Mouse (Mus musculus) kidney, postnatal 14 days (tissue): Measurements from ENCODE around the gene Upf1.
A peak's percentile ranks its signal among the peaks of the same experiment; 100 is the strongest.

ENCODE experiments used
- DNase-seq: peaks from one replicate; pipeline ENCODE4 v3.0.0; 2022; ENCODE audit warnings: mixed read lengths

The Upf1 gene

DNA sequence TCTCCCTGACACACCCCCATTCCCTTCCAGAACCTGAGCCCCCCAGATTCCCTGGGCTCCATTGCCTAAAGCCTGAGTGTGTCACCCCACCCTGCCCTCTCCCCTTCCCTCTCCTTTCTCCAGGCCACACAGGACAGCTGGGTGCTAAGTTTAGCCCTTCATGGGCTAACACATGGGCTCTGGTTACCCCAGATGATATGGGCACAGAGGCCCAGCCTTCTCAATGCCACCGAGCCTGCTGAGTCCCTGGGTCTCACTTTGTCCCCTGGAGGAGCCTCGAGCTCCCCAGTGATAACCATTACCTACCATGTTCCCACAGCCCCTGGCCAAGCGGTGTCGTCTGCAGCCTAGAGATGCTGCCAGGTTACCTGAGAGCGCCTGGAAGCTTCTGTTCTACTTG, 35.2 kb downstream of the Upf1 start:
- DNase-seq: no peak

DNA sequence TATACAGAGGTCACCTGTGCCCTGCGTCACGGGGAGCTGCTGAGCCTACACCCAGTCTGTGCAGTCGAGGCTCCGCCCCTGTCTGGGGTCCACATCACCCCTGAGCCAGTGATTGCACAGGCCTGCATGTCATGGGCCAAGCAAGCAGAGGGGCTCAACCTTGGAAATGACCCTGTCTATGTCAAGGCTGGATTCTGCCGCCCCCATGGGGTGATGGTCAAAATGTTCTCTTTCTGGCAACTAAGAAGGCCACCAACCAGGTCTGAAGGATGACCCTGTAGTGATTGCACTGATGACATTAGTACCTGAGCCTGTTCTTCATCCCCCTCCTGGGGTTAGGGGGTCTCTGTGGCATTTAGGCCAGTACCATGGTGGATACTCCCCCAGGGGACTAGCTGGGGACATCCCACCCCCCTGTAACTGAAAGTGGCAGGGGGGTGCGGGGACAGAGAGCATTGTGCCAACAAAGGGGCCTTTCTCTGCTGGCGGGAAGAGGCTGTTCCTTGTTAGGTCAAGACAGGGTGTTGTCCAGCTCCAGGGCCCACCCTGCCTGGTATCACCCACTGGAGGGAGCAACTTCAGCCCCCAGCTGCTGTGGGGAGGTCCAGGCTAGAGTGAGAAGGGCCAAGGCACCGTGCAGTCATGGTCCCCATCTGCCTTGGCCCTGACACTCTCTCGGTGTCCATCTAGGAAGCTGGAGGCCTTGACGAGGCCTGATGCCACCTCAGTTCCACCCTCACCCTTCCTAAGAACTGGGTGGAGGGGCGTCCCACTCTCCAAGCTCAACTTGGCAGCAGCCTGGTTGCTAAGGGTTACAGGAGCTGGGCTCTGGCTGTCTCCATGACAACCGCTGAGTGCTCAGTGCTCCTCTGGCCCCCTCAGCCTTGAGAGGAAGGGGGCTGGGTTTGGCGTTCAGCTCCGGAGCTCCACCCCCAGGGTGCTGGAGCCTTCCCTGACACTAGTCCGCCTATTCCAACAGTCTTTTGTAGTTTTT, 36.3 kb downstream of the Upf1 start:
- DNase-seq: peak; percentile 62

DNA sequence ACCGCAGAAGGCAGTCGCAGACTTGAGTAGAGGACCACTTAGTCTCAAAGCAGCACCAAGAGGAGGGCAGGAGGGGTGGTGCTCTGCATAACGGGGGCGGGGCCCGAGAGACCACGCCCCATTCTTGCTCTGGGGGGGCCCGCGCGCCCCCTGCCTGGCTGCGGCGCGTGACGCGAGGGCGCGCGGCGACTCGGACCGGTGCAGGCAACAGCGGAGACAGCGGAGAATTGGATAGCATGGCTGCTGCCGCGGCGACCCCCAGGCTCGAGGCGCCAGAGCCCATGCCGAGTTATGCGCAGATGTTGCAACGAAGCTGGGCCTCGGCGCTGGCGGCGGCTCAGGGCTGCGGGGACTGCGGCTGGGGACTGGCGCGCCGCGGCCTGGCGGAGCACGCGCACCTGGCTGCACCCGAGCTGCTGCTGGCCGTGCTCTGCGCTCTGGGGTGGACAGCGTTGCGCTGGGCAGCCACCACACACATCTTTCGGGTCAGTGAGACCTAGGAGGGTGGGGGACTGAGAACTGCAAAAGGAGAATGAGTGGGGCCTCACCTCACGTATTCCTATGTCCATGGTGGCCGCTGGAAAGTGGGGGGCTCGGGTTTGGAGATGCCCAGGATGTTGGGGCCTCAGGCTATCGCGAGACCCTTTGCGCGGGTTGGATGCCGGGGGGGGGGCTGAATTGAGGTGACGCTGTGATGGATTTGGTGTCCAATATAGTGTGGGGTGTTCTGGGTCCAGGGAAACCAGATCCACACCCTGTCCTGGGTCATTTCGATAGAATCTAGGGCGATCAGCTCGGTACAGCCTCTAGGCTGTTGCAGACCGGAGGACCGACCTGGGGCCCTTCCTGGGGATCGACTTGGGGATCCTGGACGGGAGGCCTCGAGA, 37.2 kb downstream of the Upf1 start, which contains the start of gene Cers1:
Cers1 (plus strand) TSS at position 152 of the 887 bp plus-strand sequence.
- DNase-seq: peak; percentile 75

DNA sequence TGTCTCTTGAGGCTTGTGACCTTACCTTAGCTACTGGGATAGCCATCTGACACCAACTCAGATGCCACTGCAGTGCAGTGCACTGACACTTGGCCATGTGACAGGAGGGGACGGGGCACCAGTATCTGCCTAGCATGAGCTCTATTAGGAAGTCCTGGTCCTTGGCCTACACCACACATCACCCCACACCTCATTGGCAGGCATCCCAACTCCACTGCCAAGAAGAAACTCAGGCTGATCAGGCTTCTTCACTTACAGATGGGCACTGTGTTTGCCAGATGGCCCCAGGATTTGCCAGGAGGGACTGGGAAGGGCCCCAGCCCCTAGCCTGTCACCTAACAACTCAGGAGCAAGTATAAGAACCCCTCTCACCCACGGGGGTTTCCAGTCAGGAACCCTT, 39.7 kb downstream of the Upf1 start:
- DNase-seq: no peak

DNA sequence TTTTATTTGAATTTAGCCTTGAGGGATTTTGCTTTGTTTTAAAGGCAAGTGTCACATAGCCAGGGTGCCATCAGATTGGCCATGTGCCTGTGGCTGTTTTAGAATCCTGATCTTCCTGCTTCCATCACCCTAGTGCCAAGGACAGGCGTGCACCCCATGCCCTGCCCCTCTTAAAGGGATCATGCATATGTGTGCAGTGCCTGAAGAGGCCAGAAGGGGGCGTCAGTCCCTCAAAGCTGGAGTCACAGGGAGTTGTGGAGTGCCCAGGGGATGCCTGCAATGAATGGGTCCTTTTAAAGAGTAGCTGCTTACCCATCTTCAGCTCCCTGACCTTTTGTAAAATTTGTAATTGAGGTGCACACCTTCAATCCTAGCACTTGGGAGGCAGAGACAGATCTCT, 43.8 kb downstream of the Upf1 start:
- no peak for DNase-seq

DNA sequence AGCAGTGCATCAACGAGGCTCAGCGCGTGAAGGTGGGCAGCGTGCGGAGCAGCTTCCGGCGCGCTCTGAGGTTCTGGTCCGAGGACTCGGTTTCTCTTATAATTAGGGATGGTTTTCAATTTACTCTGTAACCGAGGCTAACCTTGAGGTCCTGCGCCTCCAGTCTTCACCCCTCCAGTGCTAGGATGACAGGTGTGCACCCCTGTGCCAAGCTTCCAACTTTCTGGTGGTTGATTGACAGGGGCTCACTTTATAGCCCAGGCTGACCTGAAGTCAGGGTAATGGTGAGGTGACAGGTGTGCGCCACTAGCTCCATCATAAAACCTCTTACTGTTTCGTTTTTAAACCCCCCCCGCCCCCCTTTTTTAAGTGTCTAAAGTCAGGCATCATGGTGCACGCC, 50.2 kb downstream of the Upf1 start:
- no peak for DNase-seq

DNA sequence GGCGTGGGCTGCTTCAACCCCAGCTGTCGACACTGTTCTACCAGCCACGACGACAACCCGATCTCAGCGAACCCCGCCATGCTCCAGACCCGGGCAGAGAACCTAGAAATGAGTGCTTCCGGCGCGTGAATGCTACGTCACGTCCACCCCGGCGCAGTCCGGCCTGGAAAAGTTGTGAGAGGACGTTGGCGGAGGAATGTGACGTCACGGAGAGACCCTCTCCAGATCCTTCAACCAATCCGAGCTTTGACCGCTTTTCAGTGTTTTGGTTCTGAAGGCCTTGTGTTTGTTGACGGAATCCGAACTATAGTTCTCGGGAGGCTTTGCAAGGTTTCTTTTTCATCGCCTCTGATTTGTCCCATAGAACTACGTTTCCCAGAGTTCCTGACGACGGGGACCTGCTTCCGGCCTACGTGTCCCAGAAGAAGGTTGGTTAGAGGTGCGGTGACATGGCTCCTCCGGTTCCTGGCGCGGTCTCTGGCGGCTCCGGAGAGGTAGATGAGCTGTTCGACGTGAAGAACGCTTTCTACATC, 50.7 kb downstream of the Upf1 start, which contains the start of the genes Ddx49 and Cope:
Ddx49 (minus strand) TSS at position 132 of the 533 bp plus-strand sequence.
Cope (plus strand) TSS at position 161 of the 533 bp plus-strand sequence.
- peak; percentile 96 for DNase-seq

DNA sequence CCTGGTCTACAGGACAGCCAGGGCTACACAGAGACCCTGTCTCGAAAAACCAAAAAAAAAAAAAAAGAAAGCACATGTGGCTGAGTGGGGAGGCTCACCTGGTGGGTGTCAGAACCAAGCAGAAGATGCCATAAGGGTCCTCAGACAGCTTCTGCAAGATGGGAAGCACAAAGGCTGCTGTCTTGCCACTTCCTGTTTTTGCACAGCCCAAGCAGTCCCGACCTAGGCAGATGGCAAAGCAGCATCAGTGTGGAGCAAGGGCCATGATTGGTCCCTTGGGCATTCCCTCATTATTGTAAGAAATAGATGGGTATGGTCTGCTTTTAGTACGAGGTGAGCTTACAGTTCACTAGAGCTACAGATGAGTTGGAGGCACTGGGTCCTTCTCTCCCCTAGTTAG, 52.2 kb downstream of the Upf1 start:
- no peak for DNase-seq

DNA sequence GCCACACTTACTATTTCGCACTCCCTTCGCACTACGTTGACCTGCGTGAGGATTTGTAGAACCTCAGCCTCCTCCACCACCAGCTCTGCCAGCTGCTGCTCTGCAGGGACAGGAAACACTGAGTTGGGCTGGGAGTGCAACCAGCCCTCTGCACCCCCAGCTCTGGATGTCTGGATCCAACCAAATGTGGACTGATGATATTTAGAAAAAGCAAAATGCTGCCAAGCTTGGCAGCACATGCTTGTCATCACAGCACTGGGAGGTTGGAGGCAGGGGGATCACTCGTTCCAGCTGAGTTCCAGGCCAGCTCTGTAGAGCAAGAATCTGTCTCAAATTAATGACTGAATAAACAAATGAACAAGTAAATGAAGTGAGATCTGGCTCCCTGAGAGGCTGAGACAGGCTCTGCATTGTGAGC, 59.1 kb downstream of the Upf1 start:
- DNase-seq: no peak

DNA sequence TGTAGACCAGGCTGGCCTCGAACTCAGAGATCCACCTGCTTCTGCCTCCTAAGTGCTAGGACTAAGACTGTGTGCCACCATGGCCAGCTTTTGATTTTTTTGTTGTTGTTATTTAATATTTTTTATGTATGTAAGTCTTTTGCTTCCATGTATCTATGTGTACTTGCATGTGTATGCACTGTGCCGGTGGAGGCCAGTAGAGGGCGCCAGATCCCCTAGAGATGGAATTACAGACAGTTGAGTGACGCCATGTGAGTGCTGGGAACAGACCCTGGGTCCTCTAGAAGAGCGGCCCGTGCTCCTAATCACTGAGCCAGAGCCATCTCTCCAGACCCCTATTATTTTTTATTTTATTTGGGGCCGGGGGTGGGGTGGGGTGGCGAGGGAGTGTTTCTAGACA, 66.3 kb downstream of the Upf1 start:
- DNase-seq: no peak

DNA sequence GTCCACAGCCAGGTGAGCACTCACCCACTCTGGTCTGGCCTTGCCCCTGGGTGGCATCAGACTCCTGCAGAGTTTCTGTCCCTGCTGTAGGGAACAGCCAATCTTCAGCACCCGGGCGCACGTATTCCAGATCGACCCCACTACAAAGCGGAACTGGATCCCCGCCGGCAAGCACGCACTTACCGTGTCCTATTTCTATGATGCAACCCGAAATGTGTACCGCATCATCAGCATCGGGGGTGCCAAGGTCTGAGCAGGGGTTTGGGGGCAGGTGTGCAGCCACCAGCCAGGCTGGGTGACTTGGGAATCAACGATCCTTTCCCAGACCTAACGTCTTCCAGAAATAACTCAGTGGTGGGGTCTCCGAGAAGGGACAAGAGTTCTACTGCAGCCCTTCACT, 67.8 kb downstream of the Upf1 start:
- DNase-seq: no peak

DNA sequence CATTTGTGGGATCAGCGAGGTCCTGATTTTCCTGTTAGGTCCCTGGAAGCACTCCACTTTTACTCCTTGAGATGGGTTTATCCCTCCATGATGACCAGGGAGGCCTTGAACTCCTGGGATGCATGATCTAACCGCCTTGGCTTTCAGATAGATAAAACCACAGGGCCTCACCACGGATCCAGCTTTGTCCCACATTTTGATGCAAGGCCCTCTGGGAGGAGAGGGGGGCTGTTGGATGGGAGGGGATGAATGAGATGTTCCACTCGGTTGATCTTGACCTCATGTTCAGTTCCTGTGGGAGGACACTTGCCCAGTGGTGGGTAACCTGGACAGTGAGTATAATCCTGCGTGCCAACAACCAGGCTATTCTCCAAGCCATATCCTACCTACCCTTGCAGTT, 68.7 kb downstream of the Upf1 start:
- DNase-seq: no peak

DNA sequence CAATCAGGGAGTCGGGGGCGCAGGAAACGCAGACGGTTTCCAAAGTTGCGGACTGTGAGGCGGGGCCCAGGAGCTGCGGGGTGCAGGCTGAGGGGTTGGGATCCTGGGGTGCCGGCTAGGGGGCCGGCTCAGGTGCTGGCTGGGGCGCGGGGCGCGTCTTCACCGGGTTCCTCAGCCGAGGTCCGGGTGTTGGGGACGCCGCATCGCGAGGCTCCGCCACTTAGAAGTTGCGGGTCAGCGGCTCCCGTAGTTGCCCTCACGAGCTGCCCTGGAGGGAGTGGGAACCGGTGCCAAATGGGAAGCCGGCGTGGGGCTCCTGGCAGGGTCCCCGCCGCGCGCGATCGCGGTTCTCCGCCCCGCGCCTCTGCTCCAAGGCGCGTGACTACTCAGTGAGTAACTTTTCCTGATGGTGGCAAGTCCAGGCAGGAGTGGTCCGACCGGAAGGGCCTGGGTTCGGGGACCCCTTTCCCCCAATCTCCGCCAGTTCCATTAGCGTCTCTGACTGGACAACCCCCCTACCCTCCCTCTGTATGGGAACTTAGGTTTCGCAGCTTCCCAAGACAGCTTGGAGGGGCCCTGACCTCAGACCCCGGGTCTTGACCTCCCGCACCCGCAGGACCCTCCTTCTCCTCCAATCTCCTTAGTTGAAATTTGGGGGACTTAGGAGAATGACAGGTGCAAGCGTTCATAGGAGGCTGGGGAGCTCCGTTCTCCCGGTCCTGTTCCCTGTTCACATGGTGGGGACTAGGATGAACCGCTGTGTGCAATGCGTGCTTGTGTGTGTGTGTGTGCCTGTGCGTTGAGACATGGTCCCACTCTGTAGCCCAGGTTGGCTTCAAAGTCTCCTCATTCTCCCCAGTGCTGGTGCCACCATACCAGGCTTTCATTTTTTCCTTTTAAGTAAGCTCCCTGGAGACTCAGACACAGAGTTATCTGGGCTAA, 69.7 kb downstream of the Upf1 start:
- DNase-seq: no peak

DNA sequence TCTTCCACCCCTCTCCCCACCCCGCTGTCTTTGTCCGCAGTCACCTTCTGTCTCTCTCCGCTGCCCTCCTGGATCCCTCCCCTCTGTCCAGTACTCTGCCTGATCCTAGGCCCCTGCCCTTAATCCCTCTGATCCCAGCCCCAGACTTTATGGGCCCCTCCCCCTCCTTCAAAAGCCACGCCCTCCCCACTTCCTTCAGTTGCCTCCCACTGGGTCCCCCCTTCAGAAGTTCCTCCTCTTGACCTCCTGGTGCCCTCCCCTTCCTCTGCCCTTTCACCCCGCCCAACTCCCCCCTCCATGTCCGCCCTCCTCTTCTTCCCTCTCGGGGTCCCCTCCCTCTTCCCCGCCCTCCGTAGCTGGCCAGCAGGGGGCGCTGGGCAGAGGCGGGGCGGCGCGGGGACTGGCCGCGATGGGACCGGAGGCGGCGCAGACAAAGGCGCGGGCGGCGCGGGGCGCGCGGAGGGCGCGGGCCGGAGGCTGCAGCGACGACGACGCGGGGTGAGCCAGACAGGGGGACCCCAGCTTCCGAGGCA, 70.4 kb downstream of the Upf1 start, which contains the start of gene Homer3:
Homer3 (plus strand) TSS at position 225 of the 533 bp plus-strand sequence.
- peak; percentile 94 for DNase-seq
